Mouse (Mus musculus): ENCODE measurements around the gene Zfp541. TPM values are rescaled to one million over a fixed set of nuclear protein-coding genes. Genes with fewer than 3 reads are reported as not detected.

Gene Zfp541
- polyA plus RNA-seq, 1 experiment from 2014 or later: not detected

DNA sequence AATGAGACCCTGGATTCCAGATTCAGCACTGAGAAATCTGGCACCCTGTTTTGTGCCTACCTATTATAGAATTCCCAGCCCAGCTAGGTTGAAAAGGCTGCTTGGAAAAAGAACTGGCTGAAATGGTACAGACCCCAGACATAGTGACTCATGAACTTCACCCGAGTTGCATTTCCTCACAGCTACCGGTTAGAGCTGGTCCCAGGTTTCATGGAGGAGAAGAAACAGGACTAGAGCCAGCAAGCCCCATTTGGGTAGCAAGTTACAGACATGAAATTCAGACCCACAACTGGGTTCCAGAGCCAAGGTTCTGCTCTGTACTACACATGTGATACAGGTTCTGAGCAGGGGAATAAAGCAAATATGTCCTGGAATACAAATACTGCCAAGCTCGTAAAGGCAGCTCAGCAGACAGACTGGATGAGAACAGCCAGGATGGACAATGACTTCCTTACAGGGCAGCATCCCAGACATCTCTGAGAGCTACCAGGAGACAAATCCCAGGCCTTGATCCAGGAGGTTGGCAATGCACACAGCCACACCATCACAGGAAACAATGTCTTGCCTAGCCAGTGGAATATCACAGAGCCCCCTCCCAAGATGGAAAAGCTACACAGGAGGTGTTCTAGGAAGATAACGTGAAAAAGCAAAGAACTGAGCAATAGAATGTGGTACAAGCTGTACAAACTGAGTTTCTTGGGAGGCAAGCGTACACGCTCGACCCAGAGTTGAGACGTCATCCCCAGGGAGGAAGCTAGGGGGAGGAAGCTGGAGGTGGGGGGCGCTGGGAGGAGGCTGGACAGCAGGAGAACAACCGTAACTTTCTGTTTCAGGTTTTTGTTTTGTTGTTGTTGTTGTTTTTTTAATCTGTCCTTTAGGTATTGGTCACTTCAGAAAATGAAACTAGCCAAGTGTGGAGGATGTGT is 18.5 kb upstream of the Zfp541 start:
- 81% methylated on average over 10 of the region's 10 CpGs for WGBS
- no peaks in the 10 kb centered on the region for H3K9me3 ChIP-seq (ENCODE audit: control insufficient read depth, low read length)
- no peak for DNase-seq (ENCODE audit: low spot score)
- no peak overlapping the region for H3K27ac ChIP-seq (ENCODE audit: low read depth, low read length)
- H3K4me2 ChIP-seq (ENCODE audit: low read depth, low read length, severe bottlenecking): no peak overlapping the region
- no peaks in the 10 kb centered on the region for H3K36me3 ChIP-seq (ENCODE audit: control insufficient read depth, insufficient read depth, low read length)
- no peak for ATAC-seq (replicated peaks; ENCODE audit: low FRiP score)
- no peak overlapping the region for H3K4me3 ChIP-seq (ENCODE audit: low read depth, low read length)
- no peaks in the 10 kb centered on the region for H3K27me3 ChIP-seq (ENCODE audit: control insufficient read depth, insufficient read depth, low read length)
- H3K4me1 ChIP-seq (replicated peaks; ENCODE audit: control insufficient read depth, insufficient read depth, low read length): peaks cover 19% of the 10 kb centered on the region; the same call in 1 of the 2 replicates
- no peak overlapping the region; the same call in 1 of the 2 replicates for H3K9ac ChIP-seq (ENCODE audit: low read length)

DNA sequence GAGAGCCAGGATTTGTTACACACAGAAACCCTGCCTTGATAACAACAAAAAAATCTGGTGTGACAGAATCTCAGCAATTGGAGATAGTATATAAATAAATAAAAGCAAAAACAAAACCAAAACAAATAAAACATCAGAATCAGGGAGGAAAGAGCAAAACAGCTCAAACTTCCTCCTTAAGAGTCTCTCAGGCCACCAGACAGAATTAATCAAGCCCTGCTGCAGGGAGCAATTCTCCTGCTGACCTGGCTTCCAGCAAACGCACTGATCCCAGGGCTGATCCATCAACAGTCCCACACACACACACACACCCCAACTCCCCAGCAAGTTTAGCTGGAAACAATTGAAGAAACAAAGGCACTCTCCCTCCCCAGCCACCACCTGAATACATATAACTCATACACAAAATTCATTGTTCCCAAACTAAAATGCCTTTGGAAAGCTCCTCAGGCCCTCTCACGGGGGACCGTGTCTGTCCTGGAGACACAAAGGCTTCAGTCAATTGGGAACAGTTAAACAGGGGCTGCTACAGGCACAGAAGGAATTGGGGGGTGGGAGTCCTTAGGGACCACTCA is 17.7 kb upstream of the Zfp541 start:
- no peak for DNase-seq (ENCODE audit: low spot score)

DNA sequence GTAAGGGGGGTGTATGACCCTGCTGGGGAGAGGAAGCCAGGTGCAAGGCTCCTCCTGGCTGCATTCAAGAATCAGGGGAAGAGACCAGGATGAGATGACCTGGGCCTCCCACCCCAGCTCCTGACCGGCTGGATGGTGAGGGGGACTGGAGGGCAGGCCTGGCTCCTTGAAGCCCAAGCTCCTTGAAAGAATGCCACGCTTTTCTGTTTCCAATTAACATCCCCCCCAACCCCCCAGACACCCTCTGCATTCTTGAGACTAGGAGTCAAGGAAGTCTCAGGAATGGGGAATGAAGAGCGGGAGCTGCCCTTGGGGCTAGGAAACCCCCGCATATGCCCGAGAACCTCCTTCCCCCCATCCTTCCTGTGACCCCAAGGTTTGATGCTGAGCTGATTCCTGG is 17.1 kb upstream of the Zfp541 start:
- ATAC-seq (replicated peaks; ENCODE audit: low FRiP score) (no peak), DNase-seq (ENCODE audit: low spot score) (no peak)
- 39% methylated on average over 5 of the region's 5 CpGs for WGBS
- H3K4me3 ChIP-seq (ENCODE audit: low read depth, low read length): no peak overlapping the region
- H3K4me1 ChIP-seq (replicated peaks; ENCODE audit: control insufficient read depth, insufficient read depth, low read length): peaks cover 24% of the 10 kb centered on the region; the same call in 1 of the 2 replicates
- H3K9me3 ChIP-seq (ENCODE audit: control insufficient read depth, low read length): no peaks in the 10 kb centered on the region
- peak overlapping the region; percentile 39; the same call in 1 of the 2 replicates for H3K27ac ChIP-seq (ENCODE audit: low read depth, low read length)
- no peaks in the 10 kb centered on the region for H3K36me3 ChIP-seq (ENCODE audit: control insufficient read depth, insufficient read depth, low read length)
- peak overlapping the region; percentile 15; the same call in 1 of the 2 replicates for H3K4me2 ChIP-seq (ENCODE audit: low read depth, low read length, severe bottlenecking)
- H3K27me3 ChIP-seq (ENCODE audit: control insufficient read depth, insufficient read depth, low read length): no peaks in the 10 kb centered on the region
- peak overlapping the region; percentile 35 for H3K9ac ChIP-seq (ENCODE audit: low read length)

More for the DNA sequence above, 17.7 kb upstream of the Zfp541 start:
- H3K4me2 ChIP-seq (ENCODE audit: low read depth, low read length, severe bottlenecking): peak overlapping the region; percentile 15; the same call in 1 of the 2 replicates
- peaks cover 19% of the 10 kb centered on the region; the same call in 1 of the 2 replicates for H3K4me1 ChIP-seq (replicated peaks; ENCODE audit: control insufficient read depth, insufficient read depth, low read length)
- no peaks in the 10 kb centered on the region for H3K36me3 ChIP-seq (ENCODE audit: control insufficient read depth, insufficient read depth, low read length)
- H3K9ac ChIP-seq (ENCODE audit: low read length): peak overlapping the region; percentile 35; the same call in 1 of the 2 replicates
- H3K9me3 ChIP-seq (ENCODE audit: control insufficient read depth, low read length): no peaks in the 10 kb centered on the region
- 26% methylated on average over 3 of the region's 3 CpGs for WGBS
- peak overlapping the region; percentile 39; the same call in 1 of the 2 replicates for H3K27ac ChIP-seq (ENCODE audit: low read depth, low read length)
- no peaks in the 10 kb centered on the region for H3K27me3 ChIP-seq (ENCODE audit: control insufficient read depth, insufficient read depth, low read length)
- no peak overlapping the region for H3K4me3 ChIP-seq (ENCODE audit: low read depth, low read length)
- ATAC-seq (replicated peaks; ENCODE audit: low FRiP score): no peak

DNA sequence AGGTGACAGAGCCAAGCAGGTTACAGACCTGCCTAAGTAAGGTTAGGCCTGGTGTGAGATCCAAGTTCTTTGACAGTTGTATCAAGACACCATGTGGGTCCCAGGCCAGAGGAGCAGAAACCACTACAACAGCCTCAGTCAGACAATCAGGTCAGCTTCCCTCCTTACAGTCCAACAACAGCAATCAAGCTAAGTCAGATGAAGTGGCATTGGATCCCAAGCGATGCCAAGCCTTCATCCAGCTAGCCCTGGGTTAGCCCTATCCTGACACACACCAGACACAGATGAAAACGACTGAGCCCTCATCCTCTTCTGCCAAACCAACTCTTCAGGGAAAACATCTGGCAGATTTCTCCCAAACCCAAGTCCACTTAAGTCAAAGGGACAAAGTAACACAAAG is 16.1 kb upstream of the Zfp541 start:
- ATAC-seq (replicated peaks; ENCODE audit: low FRiP score) (no peak), DNase-seq (ENCODE audit: low spot score) (no peak)
- Histone ChIP-seq H3K9ac (ENCODE audit: low read length) (no peak overlapping the region; the same call in 1 of the 2 replicates), H3K4me1 (replicated peaks; ENCODE audit: control insufficient read depth, insufficient read depth, low read length) (peaks cover 26% of the 10 kb centered on the region; the same call in 1 of the 2 replicates), H3K4me2 (ENCODE audit: low read depth, low read length, severe bottlenecking) (peak overlapping the region; percentile 82; the same call in 1 of the 2 replicates), H3K27me3 (ENCODE audit: control insufficient read depth, insufficient read depth, low read length) (no peaks in the 10 kb centered on the region), H3K9me3 (ENCODE audit: control insufficient read depth, low read length) (no peaks in the 10 kb centered on the region), H3K36me3 (ENCODE audit: control insufficient read depth, insufficient read depth, low read length) (no peaks in the 10 kb centered on the region), H3K27ac (ENCODE audit: low read depth, low read length) (0 out of 2 replicates have a peak overlapping the region, but pooled peaks have one; percentile 6), H3K4me3 (ENCODE audit: low read depth, low read length) (peak overlapping the region; percentile 91)
- 64% methylated on average over 2 of the region's 2 CpGs for WGBS

DNA sequence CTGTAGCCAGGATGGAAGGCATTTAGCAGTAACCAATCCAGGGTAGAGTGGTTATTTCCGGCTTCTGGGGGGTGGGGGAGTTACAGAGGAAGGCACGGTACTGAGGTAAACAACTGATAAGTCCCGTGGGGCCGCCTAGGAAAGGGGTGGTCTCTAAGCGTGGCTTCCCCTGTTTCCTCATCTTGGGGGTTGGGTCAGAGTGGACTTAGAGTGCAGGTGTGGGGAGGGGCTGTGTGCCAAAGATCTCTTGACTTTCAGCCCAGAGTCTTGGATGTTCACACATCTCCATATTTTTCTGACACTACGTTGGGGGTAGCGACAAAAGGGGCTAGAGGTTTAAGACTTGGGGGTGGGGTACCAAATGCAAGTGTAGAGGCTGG is 15.5 kb upstream of the Zfp541 start:
- peak overlapping the region; percentile 93 for H3K27ac ChIP-seq (ENCODE audit: low read depth, low read length)
- ATAC-seq (replicated peaks; ENCODE audit: low FRiP score) (0 out of 2 replicates have a peak, but pooled peaks have one; percentile 1), DNase-seq (ENCODE audit: low spot score) (peak; percentile 64)
- H3K9ac ChIP-seq (ENCODE audit: low read length): peak overlapping the region; percentile 100
- peaks cover 26% of the 10 kb centered on the region; the same call in 1 of the 2 replicates for H3K4me1 ChIP-seq (replicated peaks; ENCODE audit: control insufficient read depth, insufficient read depth, low read length)
- no peaks in the 10 kb centered on the region for H3K9me3 ChIP-seq (ENCODE audit: control insufficient read depth, low read length)
- H3K4me2 ChIP-seq (ENCODE audit: low read depth, low read length, severe bottlenecking): peak overlapping the region; percentile 82
- no peaks in the 10 kb centered on the region for H3K27me3 ChIP-seq (ENCODE audit: control insufficient read depth, insufficient read depth, low read length)
- H3K36me3 ChIP-seq (ENCODE audit: control insufficient read depth, insufficient read depth, low read length): no peaks in the 10 kb centered on the region
- 4% methylated on average over 7 of the region's 7 CpGs for WGBS
- peak overlapping the region; percentile 91 for H3K4me3 ChIP-seq (ENCODE audit: low read depth, low read length)

DNA sequence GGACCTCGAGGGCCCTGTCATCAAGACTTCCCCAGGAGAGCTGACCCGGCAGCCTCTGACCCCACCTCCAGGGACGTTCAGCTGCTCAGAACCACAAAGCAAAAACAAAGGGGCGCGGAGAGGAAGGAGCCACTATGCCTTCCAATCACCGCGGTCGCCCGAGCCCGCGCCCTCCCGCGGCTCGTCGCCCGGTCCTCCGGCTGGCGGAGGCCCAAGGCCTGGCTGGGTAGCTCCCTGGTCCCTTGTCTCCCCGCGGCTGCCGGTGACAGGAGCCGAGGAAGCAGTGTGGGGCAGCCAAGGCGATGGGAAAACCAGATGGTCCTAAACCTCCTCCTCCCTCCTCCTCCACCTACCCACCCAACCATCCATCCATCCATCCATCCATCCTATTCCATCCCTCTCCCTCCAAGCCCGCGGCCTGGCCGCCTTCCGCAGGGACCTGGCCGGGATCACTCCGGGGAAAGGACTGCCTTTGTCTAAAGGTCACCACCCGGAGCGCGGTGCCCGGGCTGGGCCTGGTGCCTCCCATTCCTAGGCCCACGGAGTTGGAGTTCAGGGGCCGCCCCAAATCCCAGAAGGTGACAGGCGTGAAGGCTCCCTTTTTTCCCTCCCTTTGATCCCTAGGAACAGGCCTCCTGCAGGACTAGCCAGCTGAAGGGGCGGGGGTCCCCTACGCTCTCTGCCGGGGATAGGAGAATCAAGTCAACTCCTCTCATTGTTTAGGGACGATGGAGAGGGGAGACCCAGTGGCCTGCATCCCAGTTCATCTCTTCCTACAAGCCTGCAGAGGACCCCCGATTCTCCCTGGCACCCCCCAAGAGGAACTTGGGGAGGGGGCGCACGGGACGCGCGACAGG is 14.9 kb upstream of the Zfp541 start:
- Histone ChIP-seq H3K9me3 (ENCODE audit: control insufficient read depth, low read length) (no peaks in the 10 kb centered on the region), H3K4me3 (ENCODE audit: low read depth, low read length) (peak overlapping the region; percentile 91), H3K4me2 (ENCODE audit: low read depth, low read length, severe bottlenecking) (peak overlapping the region; percentile 82), H3K36me3 (ENCODE audit: control insufficient read depth, insufficient read depth, low read length) (no peaks in the 10 kb centered on the region), H3K27ac (ENCODE audit: low read depth, low read length) (peak overlapping the region; percentile 93), H3K9ac (ENCODE audit: low read length) (peak overlapping the region; percentile 100), H3K27me3 (ENCODE audit: control insufficient read depth, insufficient read depth, low read length) (no peaks in the 10 kb centered on the region), H3K4me1 (replicated peaks; ENCODE audit: control insufficient read depth, insufficient read depth, low read length) (peaks cover 26% of the 10 kb centered on the region; the same call in 1 of the 2 replicates)
- 0% methylated on average over 46 of the region's 46 CpGs for WGBS
- peak; percentile 38 for ATAC-seq (replicated peaks; ENCODE audit: low FRiP score)
- peak; percentile 78 for DNase-seq (ENCODE audit: low spot score)

DNA sequence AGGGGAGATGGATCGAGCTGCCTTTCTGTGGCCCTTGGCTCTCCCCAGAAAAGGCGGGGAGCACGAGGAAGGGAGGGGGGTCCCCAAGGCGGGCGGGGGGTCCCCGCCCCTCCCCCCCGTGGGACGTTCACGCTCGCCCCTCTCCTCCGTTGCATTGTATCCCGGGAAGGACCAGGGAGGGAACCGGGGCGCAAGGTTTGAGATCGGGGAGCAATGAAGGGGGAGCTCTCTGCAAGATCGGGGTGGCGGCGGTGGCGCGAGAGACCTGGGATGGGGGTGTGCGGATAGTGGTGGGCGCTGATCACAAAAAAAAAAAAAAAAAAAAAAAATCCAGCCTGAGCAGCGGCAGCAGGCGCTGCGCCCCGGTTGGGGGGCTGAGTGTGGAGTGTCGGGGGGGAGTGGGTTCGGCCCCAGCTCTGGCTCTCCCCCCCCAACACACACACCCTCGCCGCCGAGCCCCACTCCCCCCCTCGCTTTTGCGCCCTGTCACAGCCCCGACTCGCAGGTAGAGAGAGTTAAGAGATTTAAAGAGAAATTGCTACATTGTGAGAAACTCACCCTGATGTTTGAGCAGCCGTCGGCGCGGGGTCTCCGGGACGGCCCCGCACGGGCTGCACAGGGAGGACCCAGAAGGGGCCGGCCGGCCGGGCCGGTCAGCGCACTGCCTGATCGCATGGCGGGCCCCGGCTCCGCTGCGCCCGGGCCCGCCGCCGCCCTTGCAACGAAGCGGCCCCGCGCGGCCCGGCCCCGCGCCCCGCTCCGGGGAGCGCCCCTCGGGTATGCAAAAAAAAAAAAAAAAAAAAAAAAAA is 14.1 kb upstream of the Zfp541 start, which contains the start of gene Bicra:
Gene Bicra (minus strand): TSS at position 584 of the 809 bp plus-strand sequence.
- H3K27me3 ChIP-seq (ENCODE audit: control insufficient read depth, insufficient read depth, low read length): no peaks in the 10 kb centered on the region

More for the DNA sequence above, 14.1 kb upstream of the Zfp541 start, which contains the start of gene Bicra:
- Histone ChIP-seq H3K9me3 (ENCODE audit: control insufficient read depth, low read length) (no peaks in the 10 kb centered on the region), H3K27ac (ENCODE audit: low read depth, low read length) (peak within 1 kb of the TSS; percentile 93), H3K9ac (ENCODE audit: low read length) (peak within 1 kb of the TSS; percentile 100), H3K4me1 (replicated peaks; ENCODE audit: control insufficient read depth, insufficient read depth, low read length) (peaks cover 30% of the 10 kb centered on the region; the same call in 1 of the 2 replicates), H3K4me2 (ENCODE audit: low read depth, low read length, severe bottlenecking) (peak within 1 kb of the TSS; percentile 85), H3K36me3 (ENCODE audit: control insufficient read depth, insufficient read depth, low read length) (no peaks in the 10 kb centered on the region), H3K4me3 (ENCODE audit: low read depth, low read length) (peak within 1 kb of the TSS; percentile 91)
- ATAC-seq (replicated peaks; ENCODE audit: low FRiP score) (peak; percentile 72), DNase-seq (ENCODE audit: low spot score) (peak; percentile 92)
- under 1% methylated on average over 66 of the region's 69 CpGs for WGBS

All from forebrain, embryonic 11.5 days (tissue).